Mouse (Mus musculus): ENCODE results near the gene Gsto2.
A peak's percentile ranks its signal among the peaks of the same experiment; 100 is the strongest.
"Not testable (repeated sequence)": the region's sequence is repeated elsewhere in the genome, so short reads cannot be mapped to it uniquely, and the experiment has no call there.

Gsto2 gene

DNA sequence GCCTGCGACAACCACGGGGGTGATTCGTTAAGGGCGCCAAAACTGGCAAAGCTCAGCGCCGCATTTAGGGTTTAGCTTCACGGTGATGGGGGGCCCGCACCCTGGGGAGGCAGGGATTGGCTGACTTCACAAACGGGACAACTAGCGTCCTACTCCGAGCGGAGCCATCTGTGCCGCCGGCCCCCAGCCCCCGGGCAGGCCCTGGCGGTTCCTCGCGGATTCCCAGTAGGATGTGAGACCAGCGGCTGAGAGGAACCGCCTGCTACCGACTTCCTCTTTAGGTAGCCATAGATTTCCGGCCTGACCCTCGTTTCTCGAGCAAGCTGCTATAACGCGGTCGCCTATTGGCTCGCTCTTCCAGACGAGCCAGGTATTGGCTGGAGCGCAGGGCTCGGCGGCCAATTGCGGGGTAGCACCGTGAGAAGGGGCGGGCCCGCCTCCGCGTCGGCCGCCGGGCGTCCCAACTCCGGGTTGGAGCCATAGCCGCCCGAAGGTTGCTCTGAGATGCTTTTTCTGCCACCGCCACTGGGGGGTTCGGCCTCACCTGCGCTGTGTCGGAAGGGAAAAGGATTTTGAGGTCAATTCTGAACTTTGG, at the start of gene Gsto2:
Gene Gsto2, plus strand, starts transcription at position 182 of the 595 bp plus-strand sequence.
- DNase-seq: peak; percentile 92 to 98

DNA sequence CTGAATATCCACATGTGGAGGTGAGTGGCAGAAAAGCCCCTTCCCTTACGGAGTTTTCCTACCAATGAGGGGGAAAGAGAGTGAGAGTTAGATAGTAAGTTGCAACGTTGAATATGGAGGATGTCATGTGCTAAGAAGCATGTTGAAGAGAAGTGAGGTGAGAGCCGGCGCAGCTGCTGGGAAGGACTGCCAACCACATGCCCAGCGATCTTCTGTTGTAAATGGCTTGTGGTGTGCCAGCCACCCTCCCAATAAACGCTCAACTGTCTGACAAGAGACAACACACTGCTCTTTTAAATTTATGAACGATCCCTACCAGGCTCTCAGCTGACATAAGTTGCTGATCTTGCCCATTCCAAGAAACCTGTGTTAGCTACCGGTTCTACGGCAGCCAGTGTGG, 47.6 kb upstream of the Gsto2 start:
- DNase-seq: no peak

DNA sequence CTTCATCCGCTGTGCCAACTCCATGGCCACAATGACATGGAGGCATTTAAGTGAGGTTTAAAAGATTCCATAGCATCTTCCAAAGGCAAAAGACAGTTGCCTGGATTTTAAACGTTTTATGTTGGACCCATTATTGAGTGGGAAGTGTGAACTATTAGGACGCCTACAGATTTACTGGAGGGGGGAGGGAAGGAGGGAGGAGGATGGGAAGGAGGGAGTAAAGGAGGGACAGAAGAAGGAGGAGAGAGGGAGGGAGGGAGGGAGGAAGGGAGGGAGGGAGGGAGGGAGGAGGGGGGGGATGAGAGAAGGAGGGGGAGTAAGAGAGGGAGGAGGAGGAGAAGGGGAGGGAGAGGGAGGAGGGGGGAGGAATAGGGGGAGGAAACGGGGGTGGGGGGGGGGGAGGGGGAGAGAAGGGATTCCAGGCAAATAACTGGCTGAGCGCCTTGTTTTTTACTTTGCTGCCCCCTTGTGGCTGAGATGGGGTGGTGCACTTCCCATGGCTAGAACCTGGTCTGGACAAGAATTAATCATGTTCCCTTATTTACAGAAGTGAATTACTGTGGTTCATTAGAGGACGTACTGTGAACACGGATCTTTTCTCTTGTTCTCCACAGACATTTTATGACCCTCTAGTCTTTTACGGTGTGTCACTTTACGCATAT, 44.4 kb upstream of the Gsto2 start:
- DNase-seq: peak; percentile 63 to 67

DNA sequence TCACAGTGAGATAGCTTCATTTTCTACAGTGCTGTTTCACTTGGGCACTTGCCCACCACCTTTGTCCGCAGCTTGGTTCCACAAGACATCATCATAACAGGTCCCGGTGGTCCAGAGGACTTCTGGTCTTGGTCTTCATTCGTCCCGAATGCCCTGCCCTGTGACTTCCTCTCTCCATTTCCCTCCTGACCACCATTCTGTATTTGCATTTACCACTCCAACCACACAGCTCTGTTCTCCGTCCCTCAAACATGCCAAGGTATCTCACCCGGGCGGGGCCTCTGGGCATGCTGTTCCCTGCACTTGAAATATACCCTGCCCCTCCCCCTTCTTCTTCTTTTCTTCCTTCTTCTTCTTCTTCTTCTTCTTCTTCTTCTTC, 43.9 kb upstream of the Gsto2 start:
- no peak for DNase-seq

- peak in 1 of 2 experiments; percentile 45 for DNase-seq
These were observed 43.1 kb upstream of the Gsto2 start for GRCm38 (mm10) chr19:47822143-47822796.

- no peak for DNase-seq
These were observed 41.3 kb upstream of the Gsto2 start for GRCm38 (mm10) chr19:47824026-47824425.

GRCm38 (mm10) chr19:47829913-47830450, 35.4 kb upstream of the Gsto2 start:
- DNase-seq: no peak

DNA sequence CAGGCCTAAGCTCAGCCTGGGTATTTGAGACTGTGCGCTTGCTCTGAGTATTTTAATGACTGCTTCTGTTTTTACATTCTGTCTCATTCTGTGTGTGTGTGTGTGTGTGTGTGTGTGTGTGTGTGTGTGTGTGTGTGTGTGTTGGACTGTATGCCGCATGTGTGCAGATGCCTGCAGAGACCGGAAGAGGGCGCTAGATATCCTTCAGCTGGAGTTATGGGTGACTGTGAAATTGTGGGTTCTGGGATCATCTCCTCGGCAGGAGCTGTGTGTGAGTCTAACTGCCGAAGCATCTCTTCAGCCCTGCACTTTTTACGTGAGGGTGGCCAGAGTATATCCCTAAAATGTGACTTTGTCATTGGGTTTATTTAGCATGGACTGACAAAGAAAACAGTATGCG, 34.2 kb upstream of the Gsto2 start:
- no peak for DNase-seq

- no peak for DNase-seq
These were observed 33.0 kb upstream of the Gsto2 start for GRCm38 (mm10) chr19:47832316-47832715.

- no peak for DNase-seq
These were observed 30.7 kb upstream of the Gsto2 start for GRCm38 (mm10) chr19:47834614-47835013.

DNA sequence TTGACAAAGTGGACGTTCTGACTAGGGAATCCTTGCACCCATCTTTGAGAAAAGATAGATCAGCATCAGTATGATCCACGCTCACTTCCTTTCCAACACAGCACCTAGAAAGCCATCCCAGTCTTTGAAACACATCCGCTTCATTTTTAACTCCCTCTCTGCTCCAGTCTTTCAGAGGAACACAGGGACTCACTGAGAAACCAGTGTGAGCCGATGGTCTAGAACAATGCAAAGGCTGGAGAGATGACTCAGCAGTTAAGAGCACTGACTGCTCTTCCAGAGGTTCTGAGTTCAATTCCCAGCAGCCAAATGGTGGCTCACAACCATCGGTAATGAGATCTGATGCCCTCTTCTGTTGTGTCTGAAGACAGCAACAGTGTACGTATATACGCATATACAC, 29.6 kb upstream of the Gsto2 start:
- no peak for DNase-seq

DNA sequence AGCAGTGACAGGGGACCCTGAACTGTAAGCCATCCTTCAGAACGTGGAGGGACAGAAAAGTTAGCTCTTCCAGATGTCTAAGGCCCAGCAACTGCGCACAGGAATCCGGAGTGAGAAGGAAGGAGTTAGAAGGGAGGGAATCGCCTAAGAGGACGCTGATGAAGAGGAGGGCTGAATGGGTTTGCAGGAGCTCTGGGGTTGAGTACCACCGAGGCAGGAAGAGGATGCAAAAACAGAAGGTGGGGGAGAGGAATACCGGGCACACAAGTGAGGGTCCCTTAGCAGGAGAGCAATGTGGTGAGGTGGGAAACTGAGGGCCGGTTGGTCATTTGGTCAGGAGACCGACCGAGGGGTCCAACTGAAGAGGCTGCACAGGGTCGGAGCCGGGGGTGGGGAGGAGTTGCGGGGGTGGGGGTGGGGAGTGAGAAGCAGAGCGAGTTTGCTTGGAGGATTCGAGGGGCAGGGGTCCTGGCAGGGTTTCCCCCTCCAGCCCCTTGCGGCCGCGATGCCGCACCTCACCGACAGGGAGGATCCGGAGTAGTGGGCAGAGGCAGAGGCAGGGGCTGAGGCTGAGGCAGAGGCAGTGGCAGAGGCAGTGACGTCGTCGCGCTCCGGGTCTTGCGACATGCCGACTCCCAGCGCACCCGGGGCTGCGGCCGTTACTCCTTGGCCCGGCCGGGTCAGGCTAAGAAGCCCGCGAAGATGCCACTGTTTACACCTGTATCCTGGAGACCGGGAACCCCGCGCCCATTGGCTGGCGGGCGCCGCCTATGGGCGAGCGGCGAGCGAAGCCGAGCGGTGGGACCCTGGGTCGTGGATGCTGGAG, 28.4 kb upstream of the Gsto2 start:
- peak; percentile 28 to 74 for DNase-seq

DNA sequence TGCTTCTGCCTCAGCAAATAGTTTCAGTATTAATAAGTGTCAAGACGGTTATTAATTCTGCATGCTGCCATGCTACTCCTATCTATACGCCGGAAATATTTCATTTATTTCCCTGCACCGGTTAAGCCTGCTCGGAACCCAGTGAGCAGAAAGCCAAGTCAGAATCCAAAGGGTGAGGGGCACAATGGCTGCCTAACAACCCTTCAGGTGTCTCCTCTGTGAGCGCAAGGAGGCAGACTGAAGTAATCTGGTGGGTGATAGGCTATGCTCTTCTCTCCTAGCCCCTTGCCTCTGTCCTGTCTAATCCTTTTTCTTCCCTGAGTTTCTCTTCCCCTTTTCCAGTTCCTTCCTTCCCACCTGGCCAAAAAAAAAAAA, 27.8 kb upstream of the Gsto2 start:
- DNase-seq: no peak

DNA sequence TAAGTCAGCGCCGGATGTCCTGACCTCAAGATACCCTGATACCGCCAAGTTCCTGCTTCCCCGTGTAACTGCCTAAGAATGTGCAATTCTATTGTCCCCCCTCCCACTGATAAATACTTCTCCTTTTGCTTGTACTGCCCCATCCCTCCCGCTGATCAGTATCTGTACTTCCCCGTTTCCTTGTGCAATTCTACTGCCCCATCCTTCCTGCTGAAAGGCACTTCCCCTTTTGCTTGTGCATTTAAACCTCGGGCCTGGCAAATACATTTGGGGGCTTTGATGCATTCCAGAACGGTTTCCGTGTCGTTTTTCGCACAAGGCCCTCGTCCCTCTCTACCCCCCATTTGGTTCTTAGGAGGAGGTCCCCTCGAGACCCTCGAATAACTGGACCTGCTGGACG, 24.1 kb upstream of the Gsto2 start:
- not testable (repeated sequence) for DNase-seq

- DNase-seq: no peak
These were observed 15.6 kb upstream of the Gsto2 start for GRCm38 (mm10) chr19:47849735-47850134.

GRCm38 (mm10) chr19:47852131-47852530, 13.2 kb upstream of the Gsto2 start:
- DNase-seq: not testable (repeated sequence)

- DNase-seq: no peak
These were observed 12.3 kb upstream of the Gsto2 start for GRCm38 (mm10) chr19:47853053-47853452.

GRCm38 (mm10) chr19:47853951-47854795, 11.2 kb upstream of the Gsto2 start:
- no peak for DNase-seq

GRCm38 (mm10) chr19:47854796-47855783, 10.2 kb upstream of the Gsto2 start, which contains the start of gene Gsto1:
Gsto1 (plus strand) TSS chr19:47854970.
- peak; percentile 93 to 94 for DNase-seq

All from kidney, postnatal 25 days (tissue).